Mouse (Mus musculus) C2C12 (cell line): ENCODE data around the gene Rtl10. TPM values are rescaled to one million over a fixed set of nuclear protein-coding genes. Genes with fewer than 3 reads are reported as not detected.

Experiments
- H3K27me3 ChIP-seq: one replicate; pipeline ENCODE4 v1.6.1; 2011; ENCODE audit not compliant: control insufficient read depth, insufficient read depth, insufficient read length
- H3K36me3 ChIP-seq: one replicate; pipeline ENCODE4 v1.6.1; 2011; ENCODE audit not compliant: control insufficient read depth, insufficient read depth
- H3K4me3 ChIP-seq: one replicate; pipeline ENCODE4 v1.5.1; 2011; ENCODE audit warnings: mild to moderate bottlenecking, control low read depth; ENCODE audit not compliant: poor library complexity, insufficient read depth, severe bottlenecking
- H3K79me2 ChIP-seq: one replicate; pipeline ENCODE4 v1.6.1; 2011; ENCODE audit not compliant: control insufficient read depth, insufficient read depth
- H3K79me3 ChIP-seq: one replicate; pipeline ENCODE4 v1.6.1; 2011; ENCODE audit warnings: low read depth, control low read depth
- H3ac ChIP-seq: one replicate; pipeline ENCODE3; 2011; ENCODE audit warnings: low read depth; ENCODE audit not compliant: control insufficient read depth, insufficient read length
- CEBPB ChIP-seq: IDR thresholded peaks from one replicate; pipeline ENCODE4 v1.6.1; 2011; ENCODE audit warnings: low read depth, mild to moderate bottlenecking, control low read depth, moderate library complexity
- CTCF ChIP-seq: IDR thresholded peaks from one replicate; pipeline ENCODE4 v1.5.1; 2011; ENCODE audit not compliant: control insufficient read depth, insufficient read depth, insufficient read length
- FOSL1 ChIP-seq: IDR thresholded peaks from one replicate; pipeline ENCODE4 v1.8.0; 2011; ENCODE audit warnings: mild to moderate bottlenecking, low read length; ENCODE audit not compliant: poor library complexity, insufficient read depth, severe bottlenecking
- MAX ChIP-seq: IDR thresholded peaks from one replicate; pipeline ENCODE4 v1.6.1; 2011; ENCODE audit warnings: mild to moderate bottlenecking, control low read depth
- MYOD1 ChIP-seq: IDR thresholded peaks from one replicate; pipeline ENCODE4 v1.6.1; 2011; ENCODE audit warnings: low read depth; ENCODE audit not compliant: control insufficient read depth, insufficient read length
- MYOG ChIP-seq: IDR thresholded peaks from one replicate; pipeline ENCODE4 v1.6.1; 2011; ENCODE audit not compliant: control insufficient read depth, insufficient read length; ENCODE audit errors: extremely low read depth
- USF1 ChIP-seq: IDR thresholded peaks from one replicate; pipeline ENCODE4 v1.6.1; 2011; ENCODE audit warnings: low read depth, mild to moderate bottlenecking, control low read depth, moderate library complexity
- polyA plus RNA-seq: library from polyadenylated mRNA; unstranded; fragments of >200 nt; fragmentation: generic; extraction: Trizol; gene quantifications from one replicate; pipeline ENCODE4 v1.2.1, GENCODE M21; 2012; ENCODE audit warnings: missing spikeins

Gene Rtl10
- polyA plus RNA-seq, 1 experiment, result 10.6 TPM

DNA sequence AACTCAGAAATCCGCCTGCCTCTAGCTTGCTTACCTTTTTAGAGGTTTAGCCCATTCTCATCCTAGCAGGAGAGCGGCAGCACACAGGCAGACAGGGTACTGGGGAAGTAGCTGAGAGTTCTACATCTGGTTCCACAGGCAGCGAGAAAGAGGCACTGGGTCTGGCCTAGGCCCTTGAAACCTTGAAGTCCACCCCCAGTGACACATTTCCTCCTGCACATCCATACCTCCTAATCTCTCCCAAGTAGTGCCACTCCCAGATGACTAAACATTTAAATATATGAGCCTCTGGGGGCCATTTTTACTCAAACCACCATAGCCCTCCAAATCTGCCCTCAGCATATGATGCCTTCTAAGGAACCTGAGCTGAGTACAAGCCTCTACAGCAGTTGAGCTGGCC, 16.3 kb upstream of the Rtl10 start:
- H3K79me2 ChIP-seq, result no peaks in the 10 kb centered on the region
- TF ChIP-seq MYOD1 (no peak), CEBPB (no peak), FOSL1 (no peak), MYOG (no peak), MAX (no peak), CTCF (no peak), USF1 (no peak)
- H3K27me3 ChIP-seq, result no peaks in the 10 kb centered on the region
- no peak overlapping the region for H3K4me3 ChIP-seq
- H3ac ChIP-seq, result no peak overlapping the region
- no peaks in the 10 kb centered on the region for H3K36me3 ChIP-seq
- no peaks in the 10 kb centered on the region for H3K79me3 ChIP-seq

DNA sequence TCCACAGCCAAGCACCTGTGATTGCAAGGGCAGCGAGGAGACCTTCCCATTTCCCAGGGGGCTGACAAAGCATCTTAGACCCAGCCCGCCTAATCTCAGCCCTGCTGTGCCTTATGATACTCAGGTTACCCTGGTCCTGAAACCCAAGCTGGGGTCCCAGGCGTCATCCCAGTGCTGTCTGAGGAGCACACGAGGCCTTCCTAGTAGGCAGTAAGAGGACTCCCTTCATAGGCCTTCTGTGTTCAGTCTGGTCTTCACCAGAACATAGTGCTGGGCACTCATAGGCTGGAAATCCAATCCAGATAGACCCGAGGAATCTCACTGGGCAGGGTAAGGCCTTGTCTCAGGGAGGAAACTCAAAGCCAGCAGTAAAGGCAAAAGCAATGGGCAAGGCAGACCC, 14.9 kb upstream of the Rtl10 start:
- TF ChIP-seq CEBPB, result no peak
- no peak for TF ChIP-seq MYOG
- no peak for TF ChIP-seq USF1
- no peak for TF ChIP-seq CTCF
- TF ChIP-seq MYOD1, result no peak
- no peak for TF ChIP-seq MAX
- no peak for TF ChIP-seq FOSL1
- Histone ChIP-seq H3K4me3 (no peak overlapping the region), H3K79me3 (no peaks in the 10 kb centered on the region), H3K36me3 (no peaks in the 10 kb centered on the region), H3K27me3 (no peaks in the 10 kb centered on the region), H3K79me2 (no peaks in the 10 kb centered on the region), H3ac (no peak overlapping the region)

DNA sequence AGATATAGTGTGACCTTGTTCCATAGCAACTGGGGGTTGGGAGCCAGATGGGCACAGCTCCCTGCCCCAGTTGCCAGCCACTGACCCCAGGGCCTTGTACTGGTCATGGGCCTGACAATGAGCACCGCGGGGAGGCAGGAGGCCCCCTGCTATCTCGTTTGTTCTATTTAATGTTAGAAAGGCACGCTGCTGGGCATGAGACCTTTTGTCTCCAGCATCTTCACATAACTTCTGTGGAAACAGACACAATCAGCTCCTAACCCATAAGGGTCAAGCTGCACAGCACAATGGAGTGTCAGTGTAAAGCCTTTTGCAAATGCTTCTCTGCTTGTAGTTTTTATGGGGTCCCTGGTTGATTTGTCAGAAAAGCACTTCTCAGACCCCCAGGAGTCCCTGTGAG, 14.3 kb upstream of the Rtl10 start:
- no peak overlapping the region for H3K4me3 ChIP-seq
- H3K79me3 ChIP-seq, result no peaks in the 10 kb centered on the region
- no peaks in the 10 kb centered on the region for H3K36me3 ChIP-seq
- TF ChIP-seq CEBPB (no peak), MAX (no peak), MYOG (no peak), CTCF (no peak), USF1 (no peak), FOSL1 (no peak), MYOD1 (no peak)
- no peaks in the 10 kb centered on the region for H3K79me2 ChIP-seq
- H3ac ChIP-seq, result no peak overlapping the region
- H3K27me3 ChIP-seq, result no peaks in the 10 kb centered on the region

GRCm38 (mm10) chr16:18484794-18485435, 13.8 kb upstream of the Rtl10 start:
- Histone ChIP-seq H3K36me3 (no peaks in the 10 kb centered on the region), H3K27me3 (no peaks in the 10 kb centered on the region), H3K79me3 (no peaks in the 10 kb centered on the region), H3K4me3 (no peak overlapping the region), H3K79me2 (no peaks in the 10 kb centered on the region), H3ac (peak overlapping the region; percentile 6)
- TF ChIP-seq MYOG (no peak), MYOD1 (no peak), MAX (no peak), CEBPB (no peak), USF1 (no peak), CTCF (no peak), FOSL1 (no peak)

DNA sequence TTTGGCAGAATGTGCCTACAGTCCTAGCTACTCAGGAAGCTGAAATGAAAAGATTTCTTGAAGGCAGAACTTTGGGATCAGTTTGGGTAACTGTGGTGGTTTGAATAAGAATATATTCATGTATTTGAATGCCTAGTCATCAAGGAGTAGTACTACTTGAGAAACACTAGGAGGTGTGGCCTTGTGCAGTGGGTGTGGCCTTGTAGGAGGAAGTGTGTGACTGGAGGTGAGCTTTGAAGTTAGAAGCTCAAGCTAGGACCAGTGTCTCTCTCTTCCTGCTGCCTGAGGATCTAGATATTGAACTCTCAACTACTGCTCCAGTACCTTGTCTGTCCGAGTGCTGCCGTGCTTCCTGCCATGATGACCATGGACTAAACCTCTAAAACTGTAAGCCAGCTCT, 12.6 kb upstream of the Rtl10 start:
- H3ac ChIP-seq, result no peak overlapping the region
- H3K4me3 ChIP-seq, result no peak overlapping the region
- no peaks in the 10 kb centered on the region for H3K27me3 ChIP-seq
- H3K79me3 ChIP-seq, result no peaks in the 10 kb centered on the region
- H3K36me3 ChIP-seq, result no peaks in the 10 kb centered on the region
- H3K79me2 ChIP-seq, result no peaks in the 10 kb centered on the region
- no peak for TF ChIP-seq CEBPB
- TF ChIP-seq MAX, result no peak
- no peak for TF ChIP-seq USF1
- no peak for TF ChIP-seq FOSL1
- TF ChIP-seq MYOG, result no peak
- TF ChIP-seq CTCF, result no peak
- no peak for TF ChIP-seq MYOD1

- H3K27me3 ChIP-seq, result no peaks in the 10 kb centered on the region
- H3K36me3 ChIP-seq, result no peaks in the 10 kb centered on the region
- no peaks in the 10 kb centered on the region for H3K79me2 ChIP-seq
- H3ac ChIP-seq, result no peak overlapping the region
- no peaks in the 10 kb centered on the region for H3K79me3 ChIP-seq
- TF ChIP-seq MAX (no peak), FOSL1 (no peak)
- no peak overlapping the region for H3K4me3 ChIP-seq
Measured at GRCm38 (mm10) chr16:18490281-18490680, 8.4 kb upstream of the Rtl10 start.
